Mouse (Mus musculus) macrophage (primary cell): Measurements from ENCODE around the gene Plcb3. TPM values are rescaled to one million over a fixed set of nuclear protein-coding genes. Genes with fewer than 3 reads are reported as not detected.

Experiments
- H3K27ac ChIP-seq: fragments of 350-480 bp; formaldehyde crosslinking; 2 replicates; pipeline ENCODE4 v1.9.0; 2021
- H3K36me3 ChIP-seq: fragments of 350-480 bp; formaldehyde crosslinking; 2 replicates; pipeline ENCODE4 v1.9.0; 2021; ENCODE audit errors: inconsistent target
- H3K4me3 ChIP-seq: fragments of 350-480 bp; formaldehyde crosslinking; 2 replicates; pipeline ENCODE4 v1.9.0; 2021; ENCODE audit errors: inconsistent target
- H3K79me2 ChIP-seq: fragments of 350-480 bp; formaldehyde crosslinking; 2 replicates; pipeline ENCODE4 v1.9.0; 2021; ENCODE audit errors: inconsistent target
- WGBS: methylation state at CpG from one replicate; pipeline ENCODE4 v1.1.7; 2026; ENCODE audit warnings: inconsistent platforms; ENCODE audit not compliant: missing documents; 5-methylcytosine and 5-hydroxymethylcytosine counted together
- polyA plus RNA-seq: library from polyadenylated mRNA; stranded (reverse); fragments of 250-400 nt; gene quantifications from 3 replicates; pipeline ENCODE4 v1.2.4, GENCODE M21; 2018; ENCODE audit warnings: inconsistent platforms

The Plcb3 gene
- polyA plus RNA-seq, 1 experiment from 2014 or later = 24.8 TPM

GRCm38 (mm10) chr19:6918321-6918720 is 57.9 kb downstream of the Plcb3 start:
- Histone ChIP-seq H3K27ac (no peak overlapping the region), H3K36me3 (peaks cover 22% of the 10 kb centered on the region; the same call in 1 of the 2 replicates), H3K4me3 (no peak overlapping the region), H3K79me2 (peaks cover 80% of the 10 kb centered on the region)
- WGBS = 89% methylated on average over 4 of the region's 4 CpGs

GRCm38 (mm10) chr19:6916496-6916895 is 59.8 kb downstream of the Plcb3 start:
- 91% methylated on average over 4 of the region's 4 CpGs for WGBS
- no peak overlapping the region for H3K27ac ChIP-seq
- H3K4me3 ChIP-seq = no peak overlapping the region
- H3K36me3 ChIP-seq = peaks cover 33% of the 10 kb centered on the region; the same call in 1 of the 2 replicates
- peaks cover 98% of the 10 kb centered on the region for H3K79me2 ChIP-seq

- Histone ChIP-seq H3K27ac (no peak overlapping the region), H3K79me2 (peaks cover 95% of the 10 kb centered on the region), H3K4me3 (no peak overlapping the region), H3K36me3 (peaks cover 38% of the 10 kb centered on the region; the same call in 1 of the 2 replicates)
- 98% methylated on average over 4 of the region's 4 CpGs for WGBS
Observed at GRCm38 (mm10) chr19:6915276-6915675, 61.0 kb downstream of the Plcb3 start.

- no peak overlapping the region for H3K4me3 ChIP-seq
- peaks cover 38% of the 10 kb centered on the region; the same call in 1 of the 2 replicates for H3K36me3 ChIP-seq
- H3K79me2 ChIP-seq = peaks cover 87% of the 10 kb centered on the region
- no peak overlapping the region for H3K27ac ChIP-seq
- 97% methylated on average over 9 of the region's 9 CpGs for WGBS
Observed at GRCm38 (mm10) chr19:6914540-6914939, 61.7 kb downstream of the Plcb3 start.

- Histone ChIP-seq H3K36me3 (peaks cover 37% of the 10 kb centered on the region; the same call in 1 of the 2 replicates), H3K79me2 (peaks cover 86% of the 10 kb centered on the region), H3K27ac (no peak overlapping the region), H3K4me3 (no peak overlapping the region)
- WGBS = 94% methylated on average over 10 of the region's 11 CpGs
Observed at GRCm38 (mm10) chr19:6913991-6914390, 62.3 kb downstream of the Plcb3 start.

GRCm38 (mm10) chr19:6913036-6913435 is 63.2 kb downstream of the Plcb3 start:
- Histone ChIP-seq H3K4me3 (no peak overlapping the region), H3K36me3 (peaks cover 28% of the 10 kb centered on the region; the same call in 1 of the 2 replicates), H3K79me2 (peaks cover 86% of the 10 kb centered on the region), H3K27ac (no peak overlapping the region)
- WGBS = 86% methylated on average over 6 of the region's 6 CpGs

GRCm38 (mm10) chr19:6912205-6912970 is 63.9 kb downstream of the Plcb3 start:
- H3K36me3 ChIP-seq = peaks cover 28% of the 10 kb centered on the region; the same call in 1 of the 2 replicates
- WGBS = 94% methylated on average over 15 of the region's 15 CpGs
- peaks cover 86% of the 10 kb centered on the region for H3K79me2 ChIP-seq
- no peak overlapping the region for H3K4me3 ChIP-seq
- H3K27ac ChIP-seq = no peak overlapping the region

- Histone ChIP-seq H3K4me3 (peak overlapping the region; percentile 95), H3K36me3 (peaks cover 38% of the 10 kb centered on the region)
Observed at GRCm38 (mm10) chr19:6911101-6912074, 64.9 kb downstream of the Plcb3 start.

GRCm38 (mm10) chr19:6910306-6910705 is 66.0 kb downstream of the Plcb3 start:
- Histone ChIP-seq H3K36me3 (peaks cover 41% of the 10 kb centered on the region), H3K4me3 (peak overlapping the region; percentile 95), H3K27ac (peak overlapping the region; percentile 98), H3K79me2 (peaks cover 73% of the 10 kb centered on the region)
- WGBS = 2% methylated on average over 28 of the region's 30 CpGs

More at GRCm38 (mm10) chr19:6911101-6912074, 64.9 kb downstream of the Plcb3 start:
- peaks cover 84% of the 10 kb centered on the region for H3K79me2 ChIP-seq
- 88% methylated on average over 18 of the region's 19 CpGs for WGBS
- peak overlapping the region; percentile 21 for H3K27ac ChIP-seq

GRCm38 (mm10) chr19:6909507-6910289 is 66.6 kb downstream of the Plcb3 start, which contains the start of the genes Trmt112 and Prdx5:
TSS of gene Trmt112 (plus strand) at chr19:6909698.
TSS of gene Prdx5 (minus strand) at chr19:6910106.
- Histone ChIP-seq H3K4me3 (peak within 1 kb of the TSS; percentile 95), H3K79me2 (peaks cover 67% of the 10 kb centered on the region), H3K36me3 (peaks cover 41% of the 10 kb centered on the region), H3K27ac (peak within 1 kb of the TSS; percentile 98)
- WGBS = 1% methylated on average over 59 of the region's 65 CpGs

GRCm38 (mm10) chr19:6909021-6909420 is 67.2 kb downstream of the Plcb3 start:
- WGBS = 6% methylated on average over 11 of the region's 11 CpGs
- peak overlapping the region; percentile 98 for H3K27ac ChIP-seq
- H3K36me3 ChIP-seq = peaks cover 36% of the 10 kb centered on the region
- H3K79me2 ChIP-seq = peaks cover 60% of the 10 kb centered on the region
- H3K4me3 ChIP-seq = peak overlapping the region; percentile 95

- H3K36me3 ChIP-seq = peaks cover 26% of the 10 kb centered on the region
- peaks cover 49% of the 10 kb centered on the region for H3K79me2 ChIP-seq
- H3K27ac ChIP-seq = peak overlapping the region; percentile 98
- peak overlapping the region; percentile 95 for H3K4me3 ChIP-seq
- WGBS = 48% methylated on average over 7 of the region's 7 CpGs
Observed at GRCm38 (mm10) chr19:6907811-6908540, 68.3 kb downstream of the Plcb3 start.

- WGBS = 92% methylated on average over 6 of the region's 8 CpGs
- H3K36me3 ChIP-seq = peaks cover 18% of the 10 kb centered on the region
- peaks cover 41% of the 10 kb centered on the region for H3K79me2 ChIP-seq
- H3K4me3 ChIP-seq = no peak overlapping the region
- H3K27ac ChIP-seq = peak overlapping the region; percentile 98; the same call in 1 of the 2 replicates
Observed at GRCm38 (mm10) chr19:6907094-6907493, 69.2 kb downstream of the Plcb3 start.
